Mouse (Mus musculus) layer of hippocampus, postnatal 10 days (tissue): ENCODE measurements around the gene Pithd1. TPM values are rescaled to one million over a fixed set of nuclear protein-coding genes. Genes with fewer than 3 reads are reported as not detected.

Experiments used
- DNase-seq, 2 experiments: peaks; one replicate each; pipeline ENCODE4 v3.0.0; 2021; ENCODE audit warnings: low spot score in 2 of 2
- total RNA-seq, 2 experiments: library from RNA; stranded (reverse); gene quantifications; 2 replicates each; pipeline ENCODE4 v1.2.3; 2021

The Pithd1 gene
- total RNA-seq, 2 experiments from 2014 or later = 76.2 to 81.0 TPM

DNA sequence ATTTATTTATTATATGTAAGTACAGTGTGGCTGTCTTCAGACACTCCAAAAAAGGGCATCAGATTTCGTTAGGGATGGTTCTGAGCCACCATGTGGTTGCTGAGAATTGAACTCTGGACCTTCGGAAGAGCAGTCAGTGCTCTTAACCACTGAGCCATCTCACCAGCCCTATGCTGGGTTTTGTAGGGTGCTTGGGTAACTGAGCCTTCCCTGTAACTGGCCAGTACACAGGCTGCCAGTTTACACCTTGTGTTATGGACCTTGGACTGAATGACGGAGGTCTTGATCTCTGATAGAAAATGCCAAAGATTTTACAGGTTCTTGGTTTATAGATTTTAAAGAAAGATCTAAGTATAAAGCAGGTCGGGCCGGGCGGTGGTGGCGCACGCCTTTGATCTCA lies 56.8 kb downstream of the Pithd1 start:
- DNase-seq = no peak

DNA sequence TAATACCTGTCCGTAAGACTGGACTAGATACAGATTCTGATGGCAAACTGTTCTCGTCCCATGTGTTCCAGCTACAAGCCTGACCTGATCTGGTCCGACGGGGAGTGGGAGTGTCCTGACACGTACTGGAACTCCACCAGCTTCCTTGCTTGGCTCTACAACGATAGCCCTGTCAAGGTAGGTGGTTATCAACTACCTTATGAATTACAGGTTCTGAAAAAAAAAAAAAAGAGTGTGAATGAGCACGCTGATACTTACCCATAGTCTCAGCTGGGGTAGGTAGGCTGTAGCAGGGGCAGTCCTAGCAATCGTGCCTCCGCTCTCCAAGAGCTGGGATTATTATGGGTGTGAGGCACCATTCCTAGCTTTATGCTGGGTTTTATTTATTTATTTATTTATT lies 57.2 kb downstream of the Pithd1 start:
- no peak for DNase-seq

DNA sequence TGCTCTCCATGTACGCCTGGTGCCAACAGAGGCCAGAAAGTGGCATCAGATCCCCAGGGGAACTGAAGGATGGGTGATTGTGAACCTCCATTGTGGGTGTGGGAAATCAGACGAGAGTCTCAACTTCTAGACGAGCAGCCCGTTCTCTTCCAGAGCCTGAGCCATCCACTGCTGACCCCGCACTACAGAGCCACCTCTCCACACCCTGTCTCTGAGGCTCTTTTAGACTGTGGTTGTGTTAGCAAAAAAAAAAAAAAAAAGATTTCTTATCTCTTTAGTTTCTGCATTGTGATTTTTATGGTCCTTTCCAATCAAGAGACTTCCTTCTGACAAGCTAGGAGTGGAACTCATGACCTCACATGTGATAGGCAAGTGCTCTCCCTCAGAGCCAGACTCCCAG lies 57.7 kb downstream of the Pithd1 start:
- DNase-seq = no peak

DNA sequence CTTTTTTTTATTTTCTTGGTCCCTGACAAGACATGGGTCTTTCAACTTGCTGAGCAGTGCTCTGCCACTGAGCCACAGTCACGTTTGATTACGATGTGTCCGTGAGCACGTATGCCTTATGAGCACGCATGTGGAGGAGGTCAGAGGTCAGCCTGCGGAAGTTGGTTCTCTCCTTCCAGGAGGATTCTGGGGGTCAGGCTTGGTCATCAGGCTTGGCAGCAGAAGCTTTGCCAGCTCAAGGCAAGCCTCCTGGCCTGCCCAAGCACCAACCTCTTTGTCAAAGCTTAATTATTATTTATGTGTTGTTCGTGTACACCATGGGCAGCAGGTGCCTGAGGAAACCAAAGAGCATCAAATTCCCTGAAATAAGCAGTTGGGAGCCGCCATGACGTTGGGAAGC lies 58.7 kb downstream of the Pithd1 start:
- DNase-seq = no peak

DNA sequence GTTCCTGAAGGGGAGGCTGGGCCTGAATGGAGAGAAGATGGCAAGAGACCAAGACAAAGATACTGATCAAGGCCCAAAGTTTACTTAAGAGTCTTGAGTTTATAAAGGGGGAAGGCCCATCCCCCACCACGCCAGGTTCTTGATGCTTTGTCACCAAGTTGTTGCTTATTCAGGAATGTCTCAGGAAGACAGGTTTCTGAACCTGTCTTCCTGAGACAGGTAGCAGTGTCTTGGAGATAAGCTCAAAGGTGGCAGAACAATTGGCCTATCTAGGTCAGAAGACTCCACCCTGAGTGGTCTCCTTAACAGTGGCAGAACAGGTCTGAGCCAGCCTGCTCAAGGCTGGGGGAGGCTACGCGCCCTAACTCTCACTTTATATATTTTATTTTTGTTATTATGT lies 60.2 kb downstream of the Pithd1 start:
- no peak for DNase-seq

DNA sequence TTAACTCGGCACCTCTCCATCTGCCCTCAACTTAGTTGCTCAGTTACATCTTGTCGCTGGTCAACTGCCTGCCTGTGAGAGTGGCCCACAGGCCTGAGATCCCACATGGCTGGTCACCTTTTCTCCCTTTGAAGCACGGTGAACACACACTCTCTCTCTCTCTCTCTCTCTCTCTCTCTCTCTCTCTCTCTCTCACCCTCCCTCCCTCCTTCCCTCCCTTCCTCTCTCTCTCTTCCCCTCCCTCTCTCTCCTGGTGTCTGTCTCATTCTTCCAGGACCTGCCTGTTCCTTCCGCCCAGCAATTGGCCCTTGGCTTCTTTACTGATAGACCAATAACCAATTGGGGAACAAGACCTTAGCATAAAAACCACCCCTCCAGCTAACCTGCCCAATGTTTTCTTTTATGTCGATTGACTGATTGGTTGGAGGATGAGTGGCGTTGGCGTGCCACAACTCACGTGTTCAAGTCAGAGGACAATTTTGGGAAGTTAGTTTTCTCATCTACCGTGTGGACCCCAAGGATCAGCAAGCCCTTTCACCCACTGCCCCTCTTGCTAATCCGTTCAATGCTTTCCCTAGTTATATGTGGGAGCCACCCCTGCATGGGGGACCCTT lies 60.8 kb downstream of the Pithd1 start:
- no peak for DNase-seq

Other genes starting within 250 kb of the Pithd1 start
- gene Myom3, start 227.5 kb downstream of the Pithd1 start, total RNA-seq = 1 to 10 TPM; 2.0 to 2.4 TPM
- 10 to 100 TPM; 86.7 to 88.2 TPM for gene Srsf10, start 131.5 kb downstream of the Pithd1 start, total RNA-seq
- gene Pnrc2, start 113.4 kb downstream of the Pithd1 start, total RNA-seq = 10 to 100 TPM; 59.0 to 80.1 TPM
- gene Cnr2, start 91.9 kb downstream of the Pithd1 start, total RNA-seq = under 1 TPM; 0.18 to 0.22 TPM
- gene Fuca1, start 66.5 kb downstream of the Pithd1 start, total RNA-seq = 10 to 100 TPM; 50.9 to 56.1 TPM
- 10 to 100 TPM; 33.6 to 36.3 TPM for gene Hmgcl, start 40.8 kb downstream of the Pithd1 start, total RNA-seq
- 10 to 100 TPM; 34.6 to 36.2 TPM for gene Gale, start 23.5 kb downstream of the Pithd1 start, total RNA-seq
- 100 to 1,000 TPM; 113 to 119 TPM for gene Lypla2, start 14.6 kb downstream of the Pithd1 start, total RNA-seq
- gene Eloa, start 34.5 kb upstream of the Pithd1 start, total RNA-seq = 10 to 100 TPM; 32.5 to 33.6 TPM
- 100 to 1,000 TPM; 322 to 405 TPM for gene Rpl11, start 66.2 kb upstream of the Pithd1 start, total RNA-seq
- 100 to 1,000 TPM in 1 of 2 experiments, 10 to 100 TPM in 1; 80.3 to 101 TPM for gene Id3, start 156.2 kb upstream of the Pithd1 start, total RNA-seq
- gene E2f2, start 185.1 kb upstream of the Pithd1 start, total RNA-seq = 1 to 10 TPM; 1.1 to 2.3 TPM
- 1 to 10 TPM; 5.1 to 5.6 TPM for gene Asap3, start 219.1 kb upstream of the Pithd1 start, total RNA-seq